Mouse (Mus musculus) MEL (cell line): ENCODE measurements around the gene Kdm5a. TPM values are rescaled to one million over a fixed set of nuclear protein-coding genes. Genes with fewer than 3 reads are reported as not detected.

ENCODE experiments used
- DNase-seq: peaks from one replicate; pipeline ENCODE4 v3.0.0; 2011; ENCODE audit warnings: low read depth, low spot score
- H3K27ac ChIP-seq: 2 replicates; pipeline ENCODE4 v1.5.1; 2012; ENCODE audit warnings: low read depth, mild to moderate bottlenecking, control low read depth, low read length, moderate library complexity; ENCODE audit not compliant: control insufficient read depth
- H3K27me3 ChIP-seq, 2 experiments: fragments of 150-350 bp in 1 of 2; sonication (generic) in 1 of 2; 2 replicates each; pipeline ENCODE4 v1.6.1; 2012; ENCODE audit warnings: low read length in 2 of 2, mild to moderate bottlenecking in 2 of 2, improper control_type of control experiment in 1 of 2, moderate library complexity in 1 of 2; ENCODE audit not compliant: insufficient read depth in 2 of 2, control insufficient read depth in 1 of 2
- H3K36me3 ChIP-seq, 2 experiments: 2 replicates each; pipeline ENCODE4 v1.6.1; 2012 to 2014; ENCODE audit warnings: low read length in 2 of 2, improper control_type of control experiment in 1 of 2, inconsistent platforms in 1 of 2, mild to moderate bottlenecking in 1 of 2; ENCODE audit not compliant: insufficient read depth in 2 of 2, control insufficient read depth in 1 of 2
- H3K4me1 ChIP-seq, 2 experiments: fragments of 150-350 bp in 1 of 2; sonication (generic) in 1 of 2; 2 replicates each; pipeline ENCODE4 v1.6.1; 2012; ENCODE audit warnings: low read length in 2 of 2, improper control_type of control experiment in 1 of 2, mild to moderate bottlenecking in 1 of 2; ENCODE audit not compliant: insufficient read depth in 2 of 2, control insufficient read depth in 1 of 2
- H3K4me3 ChIP-seq, 2 experiments: fragments of 150-350 bp in 1 of 2; sonication (generic) in 1 of 2; 2 replicates each; pipeline ENCODE4 v1.5.1; 2012; ENCODE audit warnings: low read depth in 2 of 2, low read length in 2 of 2, mild to moderate bottlenecking in 2 of 2, moderate library complexity in 2 of 2, control low read depth in 1 of 2, improper control_type of control experiment in 1 of 2; ENCODE audit not compliant: control insufficient read depth in 1 of 2, insufficient read depth in 1 of 2
- H3K79me2 ChIP-seq: 2 replicates; pipeline ENCODE4 v1.6.1; 2012; ENCODE audit warnings: mild to moderate bottlenecking, low read length, moderate library complexity; ENCODE audit not compliant: control insufficient read depth, poor library complexity, insufficient read depth
- H3K9ac ChIP-seq: 2 replicates; pipeline ENCODE4 v1.6.1; 2012; ENCODE audit warnings: low read depth, mild to moderate bottlenecking, control low read depth, low read length, moderate library complexity; ENCODE audit not compliant: control insufficient read depth, poor library complexity, severe bottlenecking
- H3K9me3 ChIP-seq: fragments of 150-350 bp; sonication (generic); replicated peaks from 2 replicates; pipeline ENCODE4 v1.6.1; 2012; ENCODE audit warnings: mild to moderate bottlenecking, low read length, improper control_type of control experiment, moderate library complexity; ENCODE audit not compliant: insufficient read depth
- BHLHE40 ChIP-seq: IDR thresholded peaks from 2 replicates; pipeline ENCODE4 v1.6.1; 2012; ENCODE audit warnings: low read depth, mild to moderate bottlenecking, inconsistent platforms, low read length, improper control_type of control experiment, borderline replicate concordance
- CHD1 ChIP-seq: IDR thresholded peaks from 2 replicates; pipeline ENCODE4 v1.6.1; 2012; ENCODE audit warnings: low read depth, mild to moderate bottlenecking, inconsistent platforms, low read length, improper control_type of control experiment
- CTCF ChIP-seq, 3 experiments: IDR thresholded peaks in 2 of 3; conservative IDR thresholded peaks in 1 of 3; 2 replicates each; pipeline ENCODE4 v1.5.1; 2011 to 2012; ENCODE audit warnings: low read length in 3 of 3, low read depth in 2 of 3, mild to moderate bottlenecking in 2 of 3, improper control_type of control experiment in 1 of 3, inconsistent platforms in 1 of 3, mixed read lengths in 1 of 3, moderate library complexity in 1 of 3; ENCODE audit not compliant: control insufficient read depth in 1 of 3, insufficient read depth in 1 of 3, poor library complexity in 1 of 3, severe bottlenecking in 1 of 3
- ELF1 ChIP-seq: IDR thresholded peaks from 2 replicates; pipeline ENCODE4 v1.6.1; 2014; ENCODE audit warnings: low read depth, mild to moderate bottlenecking, inconsistent platforms, low read length, improper control_type of control experiment, moderate library complexity
- GABPA ChIP-seq: IDR thresholded peaks from 2 replicates; pipeline ENCODE4 v1.6.1; 2012; ENCODE audit warnings: low read depth, mild to moderate bottlenecking, inconsistent platforms, low read length, improper control_type of control experiment, moderate library complexity
- GATA1 ChIP-seq: IDR thresholded peaks from 2 replicates; pipeline ENCODE4 v1.6.1; 2011; ENCODE audit warnings: low read depth, low read length, improper control_type of control experiment
- HCFC1 ChIP-seq: IDR thresholded peaks from 2 replicates; pipeline ENCODE4 v1.6.1; 2012; ENCODE audit warnings: low read depth, mild to moderate bottlenecking, inconsistent platforms, low read length, improper control_type of control experiment, moderate library complexity
- JUND ChIP-seq: IDR thresholded peaks from 2 replicates; pipeline ENCODE4 v1.6.1; 2011; ENCODE audit warnings: low read depth, mild to moderate bottlenecking, improper control_type of control experiment, low read length
- KAT2A ChIP-seq: conservative IDR thresholded peaks from 2 replicates; pipeline ENCODE4 v1.6.1; 2012; ENCODE audit warnings: low read depth, low read length, improper control_type of control experiment, inconsistent platforms
- MAX ChIP-seq: IDR thresholded peaks from 2 replicates; pipeline ENCODE4 v1.6.1; 2011; ENCODE audit warnings: low read length, improper control_type of control experiment
- MAZ ChIP-seq: IDR thresholded peaks from 2 replicates; pipeline ENCODE4 v1.6.1; 2012; ENCODE audit warnings: low read depth, mild to moderate bottlenecking, inconsistent platforms, low read length, improper control_type of control experiment
- MYC ChIP-seq: IDR thresholded peaks from 2 replicates; pipeline ENCODE4 v1.6.1; 2011; ENCODE audit warnings: low read depth, mild to moderate bottlenecking, low read length, improper control_type of control experiment, moderate library complexity
- POLR2A ChIP-seq, 2 experiments: IDR thresholded peaks; 2 replicates each; pipeline ENCODE4 v1.6.1; 2011 to 2012; ENCODE audit warnings: low read length in 2 of 2, mild to moderate bottlenecking in 2 of 2, control low read depth in 1 of 2, improper control_type of control experiment in 1 of 2, low read depth in 1 of 2, moderate library complexity in 1 of 2; ENCODE audit not compliant: control insufficient read depth in 1 of 2, insufficient read depth in 1 of 2, poor library complexity in 1 of 2
- RAD21 ChIP-seq: IDR thresholded peaks from 2 replicates; pipeline ENCODE4 v1.6.1; 2011; ENCODE audit warnings: mild to moderate bottlenecking, low read depth, low read length, improper control_type of control experiment
- RCOR1 ChIP-seq: IDR thresholded peaks from 2 replicates; pipeline ENCODE4 v1.6.1; 2012; ENCODE audit warnings: low read depth, mild to moderate bottlenecking, inconsistent platforms, low read length, improper control_type of control experiment
- SIN3A ChIP-seq: IDR thresholded peaks from 2 replicates; pipeline ENCODE4 v1.6.1; 2012; ENCODE audit warnings: low read length, improper control_type of control experiment, inconsistent platforms
- SMC3 ChIP-seq: IDR thresholded peaks from 2 replicates; pipeline ENCODE4 v1.6.1; 2011; ENCODE audit warnings: low read depth, low read length, improper control_type of control experiment
- USF1 ChIP-seq: IDR thresholded peaks from 2 replicates; pipeline ENCODE4 v1.6.1; 2014; ENCODE audit warnings: low read depth, mild to moderate bottlenecking, inconsistent platforms, low read length, improper control_type of control experiment, moderate library complexity
- USF2 ChIP-seq, 2 experiments: IDR thresholded peaks; 2 replicates each; pipeline ENCODE4 v1.6.1; 2011 to 2012; ENCODE audit warnings: improper control_type of control experiment in 2 of 2, low read length in 2 of 2, borderline replicate concordance in 1 of 2, inconsistent platforms in 1 of 2, low read depth in 1 of 2, mild to moderate bottlenecking in 1 of 2; ENCODE audit not compliant: insufficient read depth in 1 of 2
- ZC3H11A ChIP-seq: IDR thresholded peaks from 2 replicates; pipeline ENCODE4 v1.6.1; 2012; ENCODE audit warnings: low read depth, mild to moderate bottlenecking, inconsistent platforms, low read length, improper control_type of control experiment
- ZKSCAN1 ChIP-seq: IDR thresholded peaks from 2 replicates; pipeline ENCODE4 v1.6.1; 2012; ENCODE audit warnings: low read depth, mild to moderate bottlenecking, inconsistent platforms, low read length, improper control_type of control experiment, moderate library complexity
- polyA plus RNA-seq, 2 experiments: library from polyadenylated mRNA; stranded (reverse) in 1 of 2; unstranded in 1 of 2; fragments of >175 nt in 1 of 2; fragments of >200 nt in 1 of 2; gene quantifications; 2 replicates each; pipeline versions ENCODE4 v1.2.1 to v1.2.4; 2012; ENCODE audit warnings: low replicate concordance in 2 of 2, low read depth in 1 of 2; ENCODE audit not compliant: insufficient read length in 2 of 2, insufficient read depth in 1 of 2, missing spikeins in 1 of 2
- total RNA-seq: library from RNA; depleted of rRNA; stranded (reverse); fragments of 300-350 nt; gene quantifications from 2 replicates; pipeline ENCODE4 v1.2.3, GENCODE M21; 2012

Gene Kdm5a
- total and polyA plus RNA-seq, 3 experiments, result 45.7 to 303 (median 121) TPM

DNA sequence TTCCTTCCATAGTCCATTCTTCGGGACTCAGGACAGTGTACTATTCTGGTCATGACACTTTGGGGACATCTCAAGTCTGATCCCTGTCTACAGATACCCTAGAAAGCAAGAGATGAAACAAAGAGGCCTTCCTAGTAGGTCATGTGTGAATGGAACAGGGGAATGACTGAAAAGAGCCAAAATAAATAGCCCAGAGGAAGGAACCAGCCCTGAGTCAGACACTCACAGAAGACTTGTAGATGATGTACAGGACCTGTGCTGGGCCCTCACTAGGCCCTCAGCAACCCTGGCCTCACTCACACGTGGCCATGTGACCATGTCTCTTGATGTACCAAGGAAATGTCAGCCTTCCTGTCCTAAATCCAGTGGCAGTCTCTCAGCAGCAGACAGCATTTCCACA, 125.5 kb downstream of the Kdm5a start:
- Histone ChIP-seq H3K4me3 (no peak overlapping the region), H3K4me1 (peaks cover 9 to 20% of the 10 kb centered on the region in 2 experiments)
- DNase-seq, result no peak
- TF ChIP-seq BHLHE40, result no peak
- TF ChIP-seq ZKSCAN1, result no peak
- no peak for TF ChIP-seq POLR2A (IDR thresholded peaks at IDR 0.05; ENCODE audit: control insufficient read depth in 1 of 2, insufficient read depth in 1 of 2, low read depth in 1 of 2, low read length in 2 of 2, poor library complexity in 1 of 2)
- TF ChIP-seq SIN3A, result no peak
- TF ChIP-seq HCFC1, result no peak
- no peak for TF ChIP-seq JUND
- no peak for TF ChIP-seq KAT2A
- no peak for TF ChIP-seq MYC
- TF ChIP-seq GABPA, result no peak
- TF ChIP-seq USF2 (IDR thresholded peaks at IDR 0.05; ENCODE audit: borderline replicate concordance in 1 of 2, insufficient read depth in 1 of 2, low read depth in 1 of 2, low read length in 2 of 2), result no peak
- TF ChIP-seq SMC3, result no peak
- TF ChIP-seq MAZ, result no peak
- TF ChIP-seq GATA1, result no peak
- no peak for TF ChIP-seq USF1
- TF ChIP-seq RCOR1, result no peak
- no peak for TF ChIP-seq MAX
- no peak for TF ChIP-seq ELF1
- TF ChIP-seq, all 39 proteins: peak for 0
- H3K27ac ChIP-seq, result no peak overlapping the region
- H3K27me3 ChIP-seq, result peaks cover 0 to 12% of the 10 kb centered on the region in 2 experiments; a peak in 2 of 4 replicates
- no peak overlapping the region for H3K9ac ChIP-seq
- no peaks in the 10 kb centered on the region for H3K79me2 ChIP-seq
- peaks cover 0 to 12% of the 10 kb centered on the region in 2 experiments; a peak in 2 of 4 replicates for H3K36me3 ChIP-seq
- H3K9me3 ChIP-seq, result no peaks in the 10 kb centered on the region

DNA sequence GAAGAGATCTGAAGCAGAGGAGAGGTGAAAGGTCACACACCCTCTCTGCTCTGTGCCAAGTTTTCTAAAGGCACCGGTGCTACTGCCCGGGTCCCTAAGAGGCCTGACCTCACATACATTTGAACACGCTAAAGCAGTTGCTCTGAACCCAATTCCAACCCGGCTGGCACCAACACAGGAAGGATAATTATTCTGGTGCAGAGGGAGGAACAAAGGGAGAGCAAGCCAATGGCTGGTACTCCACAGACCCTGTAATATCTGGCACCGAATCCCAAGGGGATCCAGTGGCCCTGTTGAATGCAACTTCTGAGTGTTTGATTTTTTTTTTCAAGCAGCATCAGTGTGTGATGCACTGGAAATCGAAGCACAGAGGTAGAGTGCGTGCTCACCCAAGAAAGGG, 127.1 kb downstream of the Kdm5a start:
- H3K27me3 ChIP-seq, result peaks cover 0 to 14% of the 10 kb centered on the region in 2 experiments; a peak in 2 of 4 replicates

More for the DNA sequence above, 127.1 kb downstream of the Kdm5a start:
- TF ChIP-seq ZC3H11A, result no peak
- no peak for TF ChIP-seq BHLHE40
- TF ChIP-seq CTCF (IDR thresholded peaks at IDR 0.05 in 2 of 3, conservative IDR thresholded peaks at IDR 0.05 in 1 of 3; ENCODE audit: control insufficient read depth in 1 of 3, insufficient read depth in 1 of 3, low read depth in 2 of 3, low read length in 3 of 3, poor library complexity in 1 of 3, severe bottlenecking in 1 of 3), result no peak
- TF ChIP-seq CHD1, result no peak
- no peak for TF ChIP-seq RAD21
- Histone ChIP-seq H3K9me3 (no peaks in the 10 kb centered on the region), H3K79me2 (no peaks in the 10 kb centered on the region), H3K4me3 (no peak overlapping the region), H3K4me1 (peaks cover 0 to 6% of the 10 kb centered on the region in 2 experiments; a peak in 1 of 4 replicates), H3K9ac (no peak overlapping the region), H3K36me3 (no peaks in the 10 kb centered on the region), H3K27ac (no peak overlapping the region)
- no peak for DNase-seq
